Mouse (Mus musculus) forebrain, embryonic 11.5 days (tissue): ENCODE data around the gene Strn3. TPM values are rescaled to one million over a fixed set of nuclear protein-coding genes. Genes with fewer than 3 reads are reported as not detected.
"Not testable (repeated sequence)": the region's sequence is repeated elsewhere in the genome, so short reads cannot be mapped to it uniquely, and the experiment has no call there.

Source experiments
- ATAC-seq: fragments of 200-750 bp; cut with Nextera tagmentation; replicated peaks from 2 replicates; pipeline ENCODE4 v1.8.0; 2017; ENCODE audit warnings: moderate TSS enrichment; ENCODE audit not compliant: low FRiP score
- DNase-seq: peaks from one replicate; pipeline ENCODE4 v3.0.0-alpha.2; 2017; ENCODE audit warnings: low spot score
- H3K27ac ChIP-seq: fragments of 300-500 bp; sonication (generic); 2 replicates; pipeline ENCODE4 v1.5.1; 2014; ENCODE audit warnings: low read depth, low read length
- H3K27me3 ChIP-seq: fragments of 300-500 bp; sonication (generic); 2 replicates; pipeline ENCODE4 v1.6.1; 2014; ENCODE audit warnings: mild to moderate bottlenecking, low read length, mixed read lengths; ENCODE audit not compliant: control insufficient read depth, insufficient read depth
- H3K36me3 ChIP-seq: fragments of 300-500 bp; sonication (generic); 2 replicates; pipeline ENCODE4 v1.6.1; 2014; ENCODE audit warnings: mild to moderate bottlenecking, low read length, moderate library complexity, mixed read lengths; ENCODE audit not compliant: control insufficient read depth, insufficient read depth
- H3K4me1 ChIP-seq: fragments of 300-500 bp; sonication (generic); replicated peaks from 2 replicates; pipeline ENCODE4 v1.6.1; 2014; ENCODE audit warnings: low read length, mixed read lengths; ENCODE audit not compliant: control insufficient read depth, insufficient read depth
- H3K4me2 ChIP-seq: fragments of 300-500 bp; sonication (generic); 2 replicates; pipeline ENCODE4 v1.6.1; 2014; ENCODE audit warnings: low read depth, mild to moderate bottlenecking, low read length, moderate library complexity, mixed read lengths; ENCODE audit not compliant: severe bottlenecking
- H3K4me3 ChIP-seq: fragments of 300-500 bp; sonication (generic); 2 replicates; pipeline ENCODE4 v1.5.1; 2014; ENCODE audit warnings: low read depth, low read length
- H3K9ac ChIP-seq: fragments of 300-500 bp; sonication (generic); 2 replicates; pipeline ENCODE4 v1.6.1; 2014; ENCODE audit warnings: low read length
- H3K9me3 ChIP-seq: fragments of 300-500 bp; sonication (generic); 2 replicates; pipeline ENCODE4 v1.6.1; 2016; ENCODE audit warnings: low read length, mixed read lengths; ENCODE audit not compliant: control insufficient read depth
- WGBS: fragments of 180-500 bp; shearing (Covaris S2); extraction: QIAGEN DNeasy Blood & Tissue Kit; methylation state at CpG from one replicate; pipeline ENCODE4 v1.1.7; 2014; 5-methylcytosine and 5-hydroxymethylcytosine counted together
- polyA plus RNA-seq: library from polyadenylated mRNA; unstranded; fragments of >200 nt; fragmentation: Nextera tagmentation; extraction: Ambion mirVana; gene quantifications from 2 replicates; pipeline ENCODE4 v1.2.1, GENCODE M21; 2014

Strn3 gene
- polyA plus RNA-seq, 1 experiment from 2014 or later = 56.3 TPM

- ATAC-seq, H3K27ac ChIP-seq, H3K9me3 ChIP-seq, H3K9ac ChIP-seq, H3K4me1 ChIP-seq, H3K36me3 ChIP-seq, H3K4me3 ChIP-seq, DNase-seq, H3K4me2 ChIP-seq, H3K27me3 ChIP-seq: not testable (repeated sequence)
Measured at GRCm38 (mm10) chr12:51649401-51649800, 42.3 kb downstream of the Strn3 start.

GRCm38 (mm10) chr12:51641871-51642270 is 49.8 kb downstream of the Strn3 start:
- Histone ChIP-seq H3K4me3 (no peak overlapping the region), H3K9ac (no peak overlapping the region), H3K4me2 (no peak overlapping the region), H3K27me3 (no peaks in the 10 kb centered on the region), H3K9me3 (no peaks in the 10 kb centered on the region), H3K4me1 (no peaks in the 10 kb centered on the region), H3K36me3 (no peaks in the 10 kb centered on the region; the same call in 1 of the 2 replicates), H3K27ac (no peak overlapping the region)
- ATAC-seq = no peak
- WGBS = 81% methylated on average over 6 of the region's 6 CpGs
- no peak for DNase-seq

GRCm38 (mm10) chr12:51636689-51637470 is 54.8 kb downstream of the Strn3 start:
- ATAC-seq = no peak
- no peaks in the 10 kb centered on the region for H3K9me3 ChIP-seq
- no peak for DNase-seq
- H3K4me3 ChIP-seq = no peak overlapping the region
- WGBS = 85% methylated on average over 2 of the region's 2 CpGs
- H3K4me1 ChIP-seq = no peaks in the 10 kb centered on the region
- no peak overlapping the region for H3K4me2 ChIP-seq
- H3K36me3 ChIP-seq = no peaks in the 10 kb centered on the region
- no peak overlapping the region for H3K9ac ChIP-seq
- no peaks in the 10 kb centered on the region for H3K27me3 ChIP-seq
- H3K27ac ChIP-seq = no peak overlapping the region

- Histone ChIP-seq H3K27me3 (no peaks in the 10 kb centered on the region), H3K9ac (no peak overlapping the region), H3K4me1 (no peaks in the 10 kb centered on the region), H3K9me3 (no peaks in the 10 kb centered on the region), H3K27ac (no peak overlapping the region), H3K36me3 (no peaks in the 10 kb centered on the region), H3K4me2 (no peak overlapping the region), H3K4me3 (no peak overlapping the region)
- ATAC-seq (no peak), DNase-seq (no peak)
- WGBS = 95% methylated on average over 2 of the region's 2 CpGs
Measured at GRCm38 (mm10) chr12:51636260-51636659, 55.4 kb downstream of the Strn3 start.

- no peak overlapping the region for H3K4me2 ChIP-seq
- no peak overlapping the region for H3K9ac ChIP-seq
- DNase-seq (no peak), ATAC-seq (no peak)
- no peaks in the 10 kb centered on the region for H3K36me3 ChIP-seq
- no peak overlapping the region for H3K4me3 ChIP-seq
- H3K4me1 ChIP-seq = no peaks in the 10 kb centered on the region
- H3K27me3 ChIP-seq = no peaks in the 10 kb centered on the region
- no peaks in the 10 kb centered on the region for H3K9me3 ChIP-seq
- no peak overlapping the region for H3K27ac ChIP-seq
- 82% methylated on average over 4 of the region's 4 CpGs for WGBS
Measured at GRCm38 (mm10) chr12:51633481-51633880, 58.2 kb downstream of the Strn3 start.

- Histone ChIP-seq H3K4me1 (no peaks in the 10 kb centered on the region), H3K27me3 (no peaks in the 10 kb centered on the region), H3K4me2 (no peak overlapping the region), H3K36me3 (no peaks in the 10 kb centered on the region; the same call in 1 of the 2 replicates), H3K9ac (no peak overlapping the region), H3K9me3 (no peaks in the 10 kb centered on the region), H3K4me3 (no peak overlapping the region), H3K27ac (no peak overlapping the region)
- ATAC-seq = no peak
- no peak for DNase-seq
Measured at GRCm38 (mm10) chr12:51623366-51623694, 68.4 kb downstream of the Strn3 start.

- no peak for ATAC-seq
- peaks cover 3% of the 10 kb centered on the region; the same call in 1 of the 2 replicates for H3K36me3 ChIP-seq
- WGBS = 83% methylated on average over 5 of the region's 5 CpGs
- no peak overlapping the region for H3K4me2 ChIP-seq
- H3K27me3 ChIP-seq = no peaks in the 10 kb centered on the region
- H3K9me3 ChIP-seq = no peaks in the 10 kb centered on the region
- H3K4me1 ChIP-seq = no peaks in the 10 kb centered on the region
- no peak overlapping the region for H3K27ac ChIP-seq
- DNase-seq = no peak
- H3K4me3 ChIP-seq = no peak overlapping the region
- H3K9ac ChIP-seq = no peak overlapping the region
Measured at GRCm38 (mm10) chr12:51622670-51623365, 68.9 kb downstream of the Strn3 start.

GRCm38 (mm10) chr12:51621161-51621560 is 70.5 kb downstream of the Strn3 start:
- no peak for ATAC-seq
- Histone ChIP-seq H3K27ac (no peak overlapping the region), H3K36me3 (peaks cover 6% of the 10 kb centered on the region; the same call in 1 of the 2 replicates), H3K4me1 (no peaks in the 10 kb centered on the region), H3K9ac (no peak overlapping the region), H3K4me3 (no peak overlapping the region), H3K4me2 (no peak overlapping the region), H3K9me3 (no peaks in the 10 kb centered on the region; the same call in 1 of the 2 replicates), H3K27me3 (no peaks in the 10 kb centered on the region)
- no peak for DNase-seq
- 91% methylated on average over 5 of the region's 5 CpGs for WGBS

- no peak for ATAC-seq
Measured at GRCm38 (mm10) chr12:51620572-51620971, 71.1 kb downstream of the Strn3 start.

More at GRCm38 (mm10) chr12:51620572-51620971, 71.1 kb downstream of the Strn3 start:
- H3K27me3 ChIP-seq = no peaks in the 10 kb centered on the region
- peaks cover 6% of the 10 kb centered on the region; the same call in 1 of the 2 replicates for H3K36me3 ChIP-seq
- no peak overlapping the region for H3K27ac ChIP-seq
- H3K9me3 ChIP-seq = no peaks in the 10 kb centered on the region; the same call in 1 of the 2 replicates
- no peak for DNase-seq
- H3K4me1 ChIP-seq = no peaks in the 10 kb centered on the region
- H3K9ac ChIP-seq = no peak overlapping the region
- no peak overlapping the region for H3K4me3 ChIP-seq
- H3K4me2 ChIP-seq = no peak overlapping the region
